Mouse (Mus musculus): ENCODE data around the gene Sun1.

The Sun1 gene

DNA sequence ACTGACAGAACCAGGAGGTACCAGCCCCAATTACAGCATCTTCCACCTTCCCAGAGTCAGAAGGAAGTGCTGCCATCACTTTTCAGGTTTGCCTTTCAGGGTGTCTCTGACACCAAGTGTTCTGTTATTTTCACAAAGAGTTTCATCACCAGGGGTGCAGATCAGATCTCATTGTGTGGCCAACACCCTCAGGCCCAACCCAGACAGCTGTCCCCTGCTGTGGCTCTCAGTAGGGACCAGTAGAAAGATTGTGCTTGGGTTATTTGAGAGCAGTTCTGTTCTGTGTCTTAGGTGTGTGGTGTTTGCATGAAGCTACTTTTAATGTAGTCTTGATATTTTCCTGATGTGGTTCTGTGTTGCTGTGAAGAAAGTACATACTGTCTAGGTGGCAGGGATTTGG lies 7.7 kb downstream of the Sun1 start:
- DNase-seq (ENCODE audit: low spot score in 2 of 2): no peak

- no peak for DNase-seq (ENCODE audit: low spot score in 2 of 2)
Measured at GRCm38 (mm10) chr5:139208871-139209684, 8.6 kb downstream of the Sun1 start.

- no peak for DNase-seq (ENCODE audit: low spot score in 2 of 2)
Measured at GRCm38 (mm10) chr5:139209685-139210026, 9.2 kb downstream of the Sun1 start.

DNA sequence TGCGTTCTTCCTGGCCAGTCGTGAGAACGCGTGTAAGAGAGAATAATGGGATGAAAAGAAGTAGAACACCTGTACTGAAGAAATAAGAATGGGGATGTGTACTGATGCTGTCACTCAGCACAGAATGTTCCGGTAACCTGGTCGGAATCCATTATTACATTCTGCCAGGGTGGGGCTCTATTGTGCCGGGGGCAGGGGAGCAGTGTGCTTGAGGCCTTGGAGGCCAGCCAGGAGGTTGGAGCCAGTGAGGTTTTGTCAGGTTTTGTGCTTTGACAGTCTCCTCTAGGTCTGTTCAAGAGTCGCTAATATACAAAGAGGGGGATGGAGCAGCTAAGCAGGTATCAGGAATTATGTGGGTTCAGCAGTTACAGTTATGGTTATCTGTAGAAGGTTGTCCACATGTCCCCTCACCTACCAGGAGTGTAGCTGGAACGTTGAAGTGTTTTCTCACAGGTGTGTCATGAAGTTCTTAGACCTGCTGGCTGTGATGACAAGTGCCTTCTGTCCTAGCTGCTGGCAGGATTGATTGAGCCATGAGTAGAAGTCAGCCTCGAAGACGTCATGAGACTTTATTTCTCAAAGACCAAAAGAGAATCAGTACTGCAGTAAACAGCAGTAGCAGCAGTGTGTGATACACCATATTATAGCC lies 11.4 kb downstream of the Sun1 start:
- no peak for DNase-seq (ENCODE audit: low spot score in 2 of 2)

GRCm38 (mm10) chr5:139214298-139214697 lies 13.9 kb downstream of the Sun1 start:
- no peak for DNase-seq (ENCODE audit: low spot score in 2 of 2)

GRCm38 (mm10) chr5:139215184-139215583 lies 14.7 kb downstream of the Sun1 start:
- DNase-seq (ENCODE audit: low spot score in 2 of 2): no peak

DNA sequence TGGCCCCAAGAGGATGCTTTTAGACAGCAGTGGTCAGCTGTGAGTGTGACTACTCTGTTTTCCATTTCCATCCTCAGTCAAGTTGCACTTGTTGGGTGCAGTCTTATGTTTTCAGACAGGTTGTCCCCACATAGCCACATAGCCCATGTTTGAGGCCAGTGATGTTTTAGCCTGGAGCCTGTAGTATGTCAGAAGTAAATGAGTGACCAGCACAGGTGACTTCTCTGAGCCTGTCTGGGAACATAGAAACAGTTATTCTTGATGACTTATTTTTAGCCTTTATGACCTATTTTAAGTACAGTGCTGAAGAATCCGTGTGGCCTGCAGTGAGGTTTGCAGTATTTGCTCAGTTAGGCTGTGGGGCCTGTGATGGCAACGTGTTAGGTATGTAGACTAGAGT lies 15.7 kb downstream of the Sun1 start:
- DNase-seq (ENCODE audit: low spot score in 2 of 2): no peak

DNA sequence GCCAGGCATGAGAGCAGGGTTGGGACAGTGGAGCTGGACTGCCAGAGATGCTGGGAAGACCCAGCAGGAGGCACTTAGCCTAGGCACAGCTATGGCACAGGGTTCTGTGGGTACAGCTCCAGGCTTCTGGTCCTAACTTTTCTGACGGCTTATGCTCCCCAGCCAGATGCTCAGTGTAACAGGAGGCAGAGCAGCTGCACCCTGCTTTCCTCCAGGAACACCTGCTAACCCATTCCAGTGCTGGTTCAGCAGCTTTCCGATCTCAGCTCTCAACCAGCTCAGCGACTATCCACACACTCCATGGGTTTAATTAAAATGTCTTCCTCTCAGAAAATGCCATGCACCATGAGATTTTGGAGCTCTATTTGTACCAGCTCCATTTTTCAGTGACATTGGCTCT lies 16.3 kb downstream of the Sun1 start:
- DNase-seq (ENCODE audit: low spot score in 2 of 2): no peak

- DNase-seq (ENCODE audit: low spot score in 2 of 2): no peak
Measured at GRCm38 (mm10) chr5:139220006-139220515, 19.6 kb downstream of the Sun1 start.

DNA sequence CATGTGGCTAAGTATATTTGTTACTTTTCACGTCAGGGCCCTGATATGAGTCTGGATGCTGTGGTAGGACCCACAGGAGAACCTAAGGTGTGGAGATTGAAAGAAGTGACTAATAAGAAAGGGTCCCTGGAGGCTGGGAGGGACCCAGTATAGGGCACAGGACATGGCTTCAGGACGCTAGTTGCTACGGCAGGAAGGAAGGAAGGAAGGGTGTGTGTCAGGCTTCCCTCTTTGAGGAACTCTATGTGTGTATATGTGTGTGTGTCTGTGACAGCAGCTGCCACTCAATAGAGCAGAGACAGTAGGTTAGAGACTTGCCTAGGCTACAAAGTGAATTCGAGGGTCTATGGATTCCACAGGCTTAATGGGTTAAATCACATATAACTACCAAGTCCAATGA lies 20.2 kb downstream of the Sun1 start:
- DNase-seq (ENCODE audit: low spot score in 2 of 2): no peak

- no peak for DNase-seq (ENCODE audit: low spot score in 2 of 2)
Measured at GRCm38 (mm10) chr5:139223331-139223730, 22.9 kb downstream of the Sun1 start.

DNA sequence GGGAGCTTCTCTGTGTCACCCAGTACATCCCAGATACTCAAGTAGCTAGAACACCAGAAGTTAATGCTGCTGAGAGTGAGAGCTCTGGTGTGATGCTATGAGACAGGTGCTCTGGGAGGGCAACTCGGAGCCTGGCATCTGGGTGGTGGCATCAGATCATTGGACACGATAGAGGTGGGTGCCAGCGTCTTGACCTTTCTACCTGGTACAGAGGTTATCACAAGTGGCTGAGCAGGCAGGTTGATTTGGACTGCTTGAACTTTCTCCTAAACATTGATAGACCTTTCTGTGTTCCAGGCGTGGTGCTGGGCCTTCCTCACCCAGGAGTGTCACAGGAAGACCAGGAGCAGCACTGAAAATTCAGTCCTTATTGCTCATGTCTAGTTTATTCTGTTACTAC lies 26.8 kb downstream of the Sun1 start:
- no peak for DNase-seq (ENCODE audit: low spot score in 2 of 2)

- no peak for DNase-seq (ENCODE audit: low spot score in 2 of 2)
Measured at GRCm38 (mm10) chr5:139227645-139228044, 27.2 kb downstream of the Sun1 start.

- DNase-seq (ENCODE audit: low spot score in 2 of 2): no peak
Measured at GRCm38 (mm10) chr5:139228318-139228717, 27.9 kb downstream of the Sun1 start.

DNA sequence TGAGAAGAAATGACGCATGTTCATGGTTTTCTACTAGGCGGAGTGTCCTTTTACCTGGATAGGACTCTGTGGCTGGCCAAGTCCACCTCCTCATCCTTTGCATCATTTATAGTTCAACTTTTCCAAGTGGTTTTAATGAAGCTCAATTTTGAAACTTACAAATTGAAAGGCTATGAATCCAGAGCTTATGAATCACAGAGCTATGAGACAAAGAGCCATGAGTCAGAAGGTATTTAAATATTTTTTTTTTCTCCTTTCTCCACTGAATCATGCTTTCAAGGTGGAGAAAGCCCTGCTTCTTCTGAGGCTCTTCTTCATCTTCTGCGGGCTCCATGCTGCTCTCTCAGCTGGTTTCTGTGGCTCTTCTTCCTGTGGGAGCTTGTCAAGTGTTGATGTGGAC lies 29.3 kb downstream of the Sun1 start:
- no peak for DNase-seq (ENCODE audit: low spot score in 2 of 2)

DNA sequence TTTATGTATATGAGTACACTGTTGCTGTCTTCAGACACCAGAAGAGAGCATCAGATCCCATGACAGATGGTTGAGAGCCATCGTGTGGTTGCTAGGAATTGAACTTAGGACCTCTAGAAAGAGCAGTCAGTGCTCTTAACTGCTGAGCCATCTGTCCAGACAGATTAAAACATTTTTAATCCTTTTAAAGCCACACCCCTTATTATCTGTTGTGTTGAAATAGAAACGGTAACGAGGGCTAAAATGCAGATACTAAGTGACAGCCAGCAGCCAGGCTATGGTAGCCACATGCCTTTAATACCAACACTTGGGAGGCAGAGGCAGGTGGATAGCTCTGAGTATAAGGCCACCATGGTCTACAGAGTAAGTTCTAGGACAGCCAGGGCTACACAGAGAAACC lies 31.6 kb downstream of the Sun1 start:
- no peak for DNase-seq (ENCODE audit: low spot score in 2 of 2)

DNA sequence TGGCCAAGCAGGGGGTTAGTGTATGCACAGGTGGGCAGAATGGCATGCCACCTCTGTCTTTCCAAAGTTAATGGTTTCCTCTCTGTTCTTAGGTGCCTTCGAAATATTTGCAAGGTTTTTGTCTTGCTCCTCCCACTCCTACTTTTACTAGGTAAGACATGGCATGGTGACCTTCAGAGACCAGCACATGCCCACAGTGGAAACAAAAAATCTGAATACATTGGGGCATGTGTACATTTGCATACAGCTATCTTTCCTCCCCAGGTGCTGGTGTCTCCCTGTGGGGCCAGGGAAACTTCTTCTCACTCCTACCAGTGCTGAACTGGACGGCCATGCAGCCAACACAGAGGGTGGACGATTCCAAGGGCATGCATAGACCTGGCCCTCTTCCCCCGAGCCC lies 34.0 kb downstream of the Sun1 start:
- DNase-seq (ENCODE audit: low spot score in 2 of 2): no peak

DNA sequence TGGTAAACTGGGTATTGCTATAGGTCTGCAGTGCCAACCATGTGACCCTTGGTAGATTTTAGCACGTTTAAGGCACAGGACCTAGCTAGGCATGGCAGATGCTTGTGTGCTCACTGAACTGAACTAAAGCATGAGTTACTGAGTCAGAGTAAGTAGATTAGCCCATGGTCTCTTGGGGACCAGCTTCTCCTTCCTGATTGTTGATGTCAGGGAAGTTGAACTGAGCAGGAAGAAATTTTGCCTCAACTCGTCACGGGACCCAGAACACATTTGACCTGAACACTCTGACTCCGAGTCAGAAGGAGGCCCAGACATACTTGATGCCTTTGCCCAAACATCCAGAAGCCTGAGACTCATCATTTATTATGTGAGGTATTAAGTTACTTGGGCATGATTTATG lies 37.0 kb downstream of the Sun1 start:
- no peak for DNase-seq (ENCODE audit: low spot score in 2 of 2)

- no peak for DNase-seq (ENCODE audit: low spot score in 2 of 2)
Measured at GRCm38 (mm10) chr5:139241022-139241761, 40.8 kb downstream of the Sun1 start.

- DNase-seq (ENCODE audit: low spot score in 2 of 2): no peak
Measured at GRCm38 (mm10) chr5:139243384-139243783, 42.9 kb downstream of the Sun1 start.

GRCm38 (mm10) chr5:139247767-139248166 lies 47.3 kb downstream of the Sun1 start:
- no peak for DNase-seq (ENCODE audit: low spot score in 2 of 2)

DNA sequence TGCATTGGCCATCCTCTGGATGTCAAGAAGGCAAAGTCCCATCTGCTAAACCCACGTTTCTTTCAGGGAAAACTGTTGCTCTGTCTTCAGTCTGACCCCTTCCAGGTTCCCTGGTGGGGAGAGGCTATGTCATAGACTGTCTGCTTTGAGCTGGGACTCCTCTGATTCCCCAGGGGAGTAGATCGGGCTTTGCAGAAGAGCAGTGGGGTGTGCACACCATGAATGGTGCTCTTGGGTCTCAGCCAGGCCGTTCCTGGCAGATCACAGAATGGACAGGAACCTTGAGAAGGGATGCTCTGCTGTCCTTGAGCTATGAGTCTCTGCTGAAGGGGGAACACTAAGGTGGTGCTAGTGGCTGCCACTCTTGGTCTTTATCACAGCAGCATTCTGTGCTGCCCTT lies 48.4 kb downstream of the Sun1 start:
- DNase-seq (ENCODE audit: low spot score in 2 of 2): no peak

DNA sequence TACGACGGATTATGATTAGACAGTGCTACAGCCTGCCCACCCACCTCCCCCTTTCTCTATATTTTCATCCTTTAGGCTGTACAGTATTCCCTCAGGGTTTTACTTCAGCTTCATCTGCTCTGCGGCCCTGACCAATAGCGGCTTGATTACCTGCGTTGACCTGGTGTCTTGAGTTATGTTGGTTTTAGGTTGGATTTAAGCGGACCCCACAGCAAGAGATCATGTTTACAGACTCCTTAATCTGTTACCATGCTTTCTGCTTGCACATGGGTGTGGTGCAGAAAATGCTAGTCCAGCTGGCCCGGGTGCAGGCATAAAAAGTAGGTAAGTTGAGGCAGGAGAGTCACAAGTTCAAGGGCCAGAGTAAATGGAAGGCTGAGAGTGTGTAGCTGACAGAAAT lies 50.8 kb downstream of the Sun1 start:
- no peak for DNase-seq (ENCODE audit: low spot score in 2 of 2)
